Mouse (Mus musculus) CH12F3 (cell line): Measurements from ENCODE around the gene Fgfr2.

Experiments
- in situ Hi-C: fragments of 300-500 bp; cut with MboI; formaldehyde crosslinking; loops from 2 replicates; pipeline ENCODE4 v1.14.3; 2020; ENCODE audit warnings: low sequenced_read_pairs

Fgfr2 gene

GRCm38 (mm10) chr7:132174787-132175186, 948.4 kb downstream of the Fgfr2 start:
- in situ Hi-C loops: no loop called here

GRCm38 (mm10) chr7:132174296-132174695, 948.9 kb downstream of the Fgfr2 start:
- in situ Hi-C loops: no loop called here

GRCm38 (mm10) chr7:132172220-132172619, 950.9 kb downstream of the Fgfr2 start:
- in situ Hi-C loops: no loop called here

GRCm38 (mm10) chr7:132171716-132172115, 951.4 kb downstream of the Fgfr2 start:
- in situ Hi-C loops: no loop called here

- in situ Hi-C loops: no loop called here
Observed at GRCm38 (mm10) chr7:132169419-132170169, 953.6 kb downstream of the Fgfr2 start.

GRCm38 (mm10) chr7:132167239-132167638, 955.9 kb downstream of the Fgfr2 start:
- in situ Hi-C loops: no loop called here

- in situ Hi-C loops: no loop called here
Observed at GRCm38 (mm10) chr7:132162254-132162653, 960.9 kb downstream of the Fgfr2 start.

- in situ Hi-C loops: no loop called here
Observed at GRCm38 (mm10) chr7:132158321-132159025, 964.7 kb downstream of the Fgfr2 start.

- in situ Hi-C loops: no loop called here
Observed at GRCm38 (mm10) chr7:132154368-132154961, 968.7 kb downstream of the Fgfr2 start, which contains the start of gene Cpxm2. Gene Cpxm2, minus strand, starts transcription at chr7:132154739.

GRCm38 (mm10) chr7:132153725-132154147, 969.4 kb downstream of the Fgfr2 start:
- in situ Hi-C loops: no loop called here

GRCm38 (mm10) chr7:132145227-132145800, 977.8 kb downstream of the Fgfr2 start:
- in situ Hi-C loops: no loop called here

GRCm38 (mm10) chr7:132128687-132129086, 994.5 kb downstream of the Fgfr2 start:
- in situ Hi-C loops: no loop called here

- in situ Hi-C loops: no loop called here
Observed at GRCm38 (mm10) chr7:132124948-132125347, 998.2 kb downstream of the Fgfr2 start.

- in situ Hi-C loops: no loop called here
Observed at GRCm38 (mm10) chr7:132123211-132123610, 999.9 kb downstream of the Fgfr2 start.

- in situ Hi-C loops: no loop called here
Observed at GRCm38 (mm10) chr7:132119817-132120216, 1003.3 kb downstream of the Fgfr2 start.

GRCm38 (mm10) chr7:132111770-132112169, 1011.4 kb downstream of the Fgfr2 start:
- in situ Hi-C loops: no loop called here

- in situ Hi-C loops: no loop called here
Observed at GRCm38 (mm10) chr7:132110308-132110707, 1012.8 kb downstream of the Fgfr2 start.

GRCm38 (mm10) chr7:132106891-132107290, 1016.3 kb downstream of the Fgfr2 start:
- in situ Hi-C loops: no loop called here

GRCm38 (mm10) chr7:132105326-132105725, 1017.8 kb downstream of the Fgfr2 start:
- in situ Hi-C loops: no loop called here

- in situ Hi-C loops: no loop called here
Observed at GRCm38 (mm10) chr7:132098441-132098840, 1024.7 kb downstream of the Fgfr2 start.

- in situ Hi-C loops: no loop called here
Observed at GRCm38 (mm10) chr7:132094666-132095065, 1028.5 kb downstream of the Fgfr2 start.
